Mouse (Mus musculus) heart, adult 2 months (tissue): ENCODE measurements around the gene Vps26c. TPM values are rescaled to one million over a fixed set of nuclear protein-coding genes. Genes with fewer than 3 reads are reported as not detected.
A peak's percentile ranks its signal among the peaks of the same experiment; 100 is the strongest.

Experiments
- DNase-seq, 2 experiments: peaks; one replicate each; pipeline ENCODE4 v3.0.0; 2021
- H3K27ac ChIP-seq: fragments of 200-600 bp; 2 replicates; pipeline ENCODE4 v1.8.1; 2022
- H3K27me3 ChIP-seq: fragments of 200-500 bp; 2 replicates; pipeline ENCODE4 v1.6.1; 2012; ENCODE audit warnings: mild to moderate bottlenecking, low read length, inconsistent platforms, mixed read lengths; ENCODE audit not compliant: control insufficient read depth, insufficient read depth
- H3K36me3 ChIP-seq: fragments of 200-500 bp; 2 replicates; pipeline ENCODE4 v1.6.1; 2012; ENCODE audit warnings: low read length, inconsistent platforms; ENCODE audit not compliant: control insufficient read depth, insufficient read depth
- H3K4me1 ChIP-seq: fragments of 200-500 bp; 2 replicates; pipeline ENCODE4 v1.6.1; 2011; ENCODE audit warnings: low read length; ENCODE audit not compliant: control insufficient read depth, insufficient read depth
- H3K4me3 ChIP-seq: fragments of 200-600 bp; 2 replicates; pipeline ENCODE4 v1.8.1; 2022
- H3K79me2 ChIP-seq: fragments of 200-500 bp; replicated peaks from 2 replicates; pipeline ENCODE4 v1.6.1; 2012; ENCODE audit warnings: mild to moderate bottlenecking, inconsistent platforms, low read length, moderate library complexity, mixed read lengths; ENCODE audit not compliant: control insufficient read depth, insufficient read depth
- H3K9ac ChIP-seq: fragments of 200-500 bp; 2 replicates; pipeline ENCODE4 v1.6.1; 2012; ENCODE audit warnings: low read depth, mild to moderate bottlenecking, control low read depth, inconsistent platforms, low read length, mixed read lengths
- CTCF ChIP-seq: fragments of 200-600 bp; IDR thresholded peaks from 2 replicates; pipeline ENCODE4 v1.8.1; 2022; ENCODE audit warnings: antibody characterized with exemption, mild to moderate bottlenecking, moderate library complexity
- EP300 ChIP-seq: fragments of 200-500 bp; IDR thresholded peaks from 2 replicates; pipeline ENCODE4 v1.6.1; 2011; ENCODE audit warnings: low read depth, low read length, control low read depth; ENCODE audit not compliant: insufficient read depth
- POLR2A ChIP-seq: fragments of 200-500 bp; IDR thresholded peaks from 2 replicates; pipeline ENCODE4 v1.6.1; 2011; ENCODE audit warnings: mild to moderate bottlenecking, low read depth, low read length, control low read depth; ENCODE audit not compliant: insufficient read depth
- WGBS: fragments of 180-500 bp; shearing (Covaris S2); methylation state at CpG from one replicate; pipeline ENCODE4 v1.1.7; 2018; 5-methylcytosine and 5-hydroxymethylcytosine counted together
- intact Hi-C: fragments of 180-260 bp; cut with DNase I; formaldehyde crosslinking; loops from one replicate; pipeline ENCODE4 v1.15.1; 2025
- polyA plus RNA-seq: library from polyadenylated mRNA; depleted of rRNA; stranded (reverse); fragments of >200 nt; gene quantifications from 2 replicates; pipeline ENCODE4 v1.2.3, GENCODE M21; 2012
- total RNA-seq, 2 experiments: library from RNA; stranded (reverse); gene quantifications; 2 replicates each; pipeline ENCODE4 v1.2.3; 2021

Vps26c gene
- total and polyA plus RNA-seq, 3 experiments: 21.8 to 25.7 (median 22.1) TPM

- H3K79me2 ChIP-seq: no peaks in the 10 kb centered on the region
- H3K4me3 ChIP-seq: no peak overlapping the region
- 75% methylated on average over 5 of the region's 5 CpGs for WGBS
- intact Hi-C loops: loop anchor here (1.0 to 5.0 kb wide), 2 partner anchors 51 to 95 kb away; no protein-coding TSS in a partner anchor
- peaks cover 8% of the 10 kb centered on the region for H3K36me3 ChIP-seq
- no peak overlapping the region for H3K9ac ChIP-seq
- no peaks in the 10 kb centered on the region for H3K27me3 ChIP-seq
- no peak for DNase-seq
- peaks cover 9% of the 10 kb centered on the region for H3K4me1 ChIP-seq
- no peak for TF ChIP-seq EP300
- TF ChIP-seq POLR2A: no peak
- TF ChIP-seq CTCF: no peak
- peak overlapping the region; percentile 99 for H3K27ac ChIP-seq
These were observed 41.1 kb upstream of the Vps26c start for GRCm38 (mm10) chr16:94567751-94568150.

- 82% methylated on average over 11 of the region's 11 CpGs for WGBS
- Histone ChIP-seq H3K4me1 (peaks cover 6% of the 10 kb centered on the region), H3K27me3 (no peaks in the 10 kb centered on the region), H3K9ac (no peak overlapping the region), H3K79me2 (no peaks in the 10 kb centered on the region), H3K27ac (no peak overlapping the region), H3K4me3 (no peak overlapping the region), H3K36me3 (peaks cover 4% of the 10 kb centered on the region)
- DNase-seq: no peak
- intact Hi-C loops: loop anchor here (5.0 kb wide), 1 partner anchor 95 kb away; no protein-coding TSS in a partner anchor
- TF ChIP-seq CTCF: no peak
- TF ChIP-seq EP300: no peak
- TF ChIP-seq POLR2A: no peak
These were observed 40.4 kb upstream of the Vps26c start for GRCm38 (mm10) chr16:94566834-94567585.

- H3K27ac ChIP-seq: no peak overlapping the region; the same call in 1 of the 2 replicates
- intact Hi-C loops: loop anchor here (5.0 kb wide), 1 partner anchor 94 kb away; no protein-coding TSS in a partner anchor
These were observed 39.5 kb upstream of the Vps26c start for GRCm38 (mm10) chr16:94566124-94566523.

GRCm38 (mm10) chr16:94560618-94561017 is 34.0 kb upstream of the Vps26c start:
- H3K4me1 ChIP-seq: peaks cover 12% of the 10 kb centered on the region
- no peak overlapping the region for H3K9ac ChIP-seq
- no peaks in the 10 kb centered on the region for H3K27me3 ChIP-seq
- no peaks in the 10 kb centered on the region for H3K79me2 ChIP-seq
- H3K4me3 ChIP-seq: no peak overlapping the region
- WGBS: 37% methylated on average over 5 of the region's 5 CpGs
- intact Hi-C loops: no loop called here
- TF ChIP-seq CTCF (no peak), EP300 (no peak), POLR2A (no peak)
- H3K36me3 ChIP-seq: peaks cover 2% of the 10 kb centered on the region; the same call in 1 of the 2 replicates
- DNase-seq: no peak
- H3K27ac ChIP-seq: peak overlapping the region; percentile 12

More at GRCm38 (mm10) chr16:94566124-94566523, 39.5 kb upstream of the Vps26c start:
- no peak for TF ChIP-seq EP300
- no peak for TF ChIP-seq CTCF
- TF ChIP-seq POLR2A: no peak
- peaks cover 3% of the 10 kb centered on the region; the same call in 1 of the 2 replicates for H3K4me1 ChIP-seq
- H3K9ac ChIP-seq: no peak overlapping the region
- WGBS: 43% methylated on average over 8 of the region's 8 CpGs
- no peaks in the 10 kb centered on the region for H3K27me3 ChIP-seq
- no peaks in the 10 kb centered on the region for H3K79me2 ChIP-seq
- H3K4me3 ChIP-seq: no peak overlapping the region
- no peaks in the 10 kb centered on the region for H3K36me3 ChIP-seq
- no peak for DNase-seq

- intact Hi-C loops: no loop called here
- no peak for DNase-seq
- TF ChIP-seq CTCF (no peak), POLR2A (no peak), EP300 (no peak)
- no peaks in the 10 kb centered on the region for H3K27me3 ChIP-seq
- 33% methylated on average over 7 of the region's 7 CpGs for WGBS
- no peaks in the 10 kb centered on the region for H3K79me2 ChIP-seq
- H3K9ac ChIP-seq: no peak overlapping the region
- peaks cover 12% of the 10 kb centered on the region for H3K4me1 ChIP-seq
- H3K4me3 ChIP-seq: no peak overlapping the region
- H3K36me3 ChIP-seq: peaks cover 2% of the 10 kb centered on the region; the same call in 1 of the 2 replicates
- H3K27ac ChIP-seq: peak overlapping the region; percentile 4
These were observed 33.2 kb upstream of the Vps26c start for GRCm38 (mm10) chr16:94559782-94560181.

GRCm38 (mm10) chr16:94559282-94559681 is 32.7 kb upstream of the Vps26c start:
- Histone ChIP-seq H3K36me3 (peaks cover 2% of the 10 kb centered on the region; the same call in 1 of the 2 replicates), H3K4me1 (peaks cover 12% of the 10 kb centered on the region), H3K79me2 (no peaks in the 10 kb centered on the region), H3K27me3 (no peaks in the 10 kb centered on the region), H3K4me3 (no peak overlapping the region), H3K27ac (peak overlapping the region; percentile 4), H3K9ac (no peak overlapping the region)
- WGBS: 8% methylated on average over 7 of the region's 7 CpGs
- DNase-seq: peak in 1 of 2 experiments; percentile 40
- intact Hi-C loops: no loop called here
- TF ChIP-seq POLR2A (peak; percentile 50; the same call in 1 of the 2 replicates), CTCF (no peak), EP300 (0 out of 2 replicates have a peak, but pooled peaks have one; percentile 12)
